Mouse (Mus musculus): ENCODE results near the gene Arhgap42.

DNA sequence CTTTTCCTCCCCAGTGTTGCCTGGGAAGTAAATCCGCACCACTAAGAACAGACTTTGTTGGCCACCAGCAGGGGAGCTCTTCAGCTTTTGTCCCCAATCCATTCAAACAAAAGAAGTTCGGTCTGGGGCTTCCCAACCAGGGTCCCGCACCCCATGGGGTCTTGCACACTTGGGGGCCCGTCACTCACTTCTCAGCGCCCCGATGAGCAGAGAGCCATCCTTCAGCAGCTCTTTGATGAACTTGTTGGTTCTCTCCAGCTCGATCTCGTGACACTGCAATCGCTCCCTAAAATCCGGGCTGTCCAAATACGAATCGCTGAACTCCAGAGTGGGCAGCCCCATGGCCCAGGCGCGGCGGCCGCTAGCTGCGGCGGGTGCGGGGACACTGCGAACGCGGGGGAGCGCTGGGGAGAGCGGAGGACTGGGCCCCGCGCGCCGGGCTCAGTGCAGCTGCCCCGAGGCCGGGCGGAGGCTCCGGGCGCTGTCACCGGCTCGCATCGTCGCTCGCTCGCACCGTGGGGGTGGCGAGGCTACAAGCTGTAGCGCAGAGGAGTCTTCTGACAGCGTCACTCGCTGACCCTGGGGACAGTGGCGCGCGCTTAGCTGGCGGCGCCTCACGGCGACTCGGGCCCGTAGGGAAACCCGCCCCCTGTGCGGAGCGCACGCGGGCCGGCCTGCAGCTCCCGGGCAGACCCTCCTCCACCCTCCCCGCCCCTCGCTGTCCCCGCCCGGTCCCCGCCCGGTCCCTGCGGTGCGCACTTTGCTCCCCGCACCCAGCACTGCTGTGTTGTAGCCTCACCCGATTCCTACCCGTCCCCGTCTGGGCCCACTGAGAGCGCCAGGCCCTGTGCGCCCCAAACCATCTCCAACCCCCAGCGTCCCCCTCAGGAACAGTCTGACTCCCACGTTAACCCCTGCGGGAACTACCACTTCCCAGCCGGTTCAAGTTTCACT is at the start of gene Arhgap42:
- TF ChIP-seq CTCF (conservative IDR thresholded peaks at IDR 0.05; ENCODE audit: low read length) (peak; percentile 41), POU5F1 (IDR thresholded peaks at IDR 0.05; ENCODE audit: borderline replicate concordance, low read length) (no peak), NANOG (IDR thresholded peaks at IDR 0.05; ENCODE audit: borderline replicate concordance, low read length) (no peak)

Measured in E14TG2a.4 (cell line).